Mouse (Mus musculus) Muller cell, postnatal 12 days (primary cell): ENCODE data around the gene Otud7b.
A peak's percentile ranks its signal among the peaks of the same experiment; 100 is the strongest.

Experiments
- DNase-seq: peaks from one replicate; pipeline ENCODE4 v3.0.0-alpha.2; 2015; ENCODE audit errors: inconsistent ontology term

Gene Otud7b

GRCm38 (mm10) chr3:96104261-96105065 lies at the start of gene Otud7b:
TSS of gene Otud7b (plus strand) at chr3:96104527.
- peak; percentile 93 for DNase-seq

- no peak for DNase-seq
Observed at GRCm38 (mm10) chr3:96055294-96055693, 49.0 kb upstream of the Otud7b start.

- no peak for DNase-seq
Observed at GRCm38 (mm10) chr3:96056031-96056430, 48.3 kb upstream of the Otud7b start.

DNA sequence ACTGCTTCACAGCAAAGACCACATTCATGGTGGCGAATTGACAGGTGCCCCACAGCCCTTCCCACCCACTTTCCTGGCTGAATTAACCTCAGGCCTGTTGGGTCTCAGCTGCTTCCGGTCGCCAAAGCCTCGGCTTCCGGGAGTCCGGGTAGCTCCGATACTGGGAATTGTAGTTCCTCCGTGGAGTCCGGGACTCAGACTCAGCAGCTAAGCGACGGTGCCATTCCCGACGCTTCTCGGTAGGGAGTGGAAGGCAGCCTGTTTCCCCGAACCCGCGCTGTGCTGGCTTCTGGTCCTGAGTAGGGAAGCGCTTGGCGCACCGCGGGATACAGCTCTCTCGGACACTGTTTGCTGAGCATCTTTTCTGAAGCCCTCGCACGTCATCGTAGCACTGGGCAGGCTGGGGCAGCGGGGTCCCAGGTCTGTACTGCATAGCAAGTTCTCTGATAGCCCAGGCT lies 46.6 kb upstream of the Otud7b start:
- DNase-seq, result peak; percentile 91

- peak; percentile 80 for DNase-seq
Observed at GRCm38 (mm10) chr3:96058231-96058896, 46.0 kb upstream of the Otud7b start, which contains the start of gene Vps45. TSS of gene Vps45 (minus strand) at chr3:96058466.

- DNase-seq, result no peak
Observed at GRCm38 (mm10) chr3:96060146-96060545, 44.2 kb upstream of the Otud7b start.

- no peak for DNase-seq
Observed at GRCm38 (mm10) chr3:96063299-96063698, 41.0 kb upstream of the Otud7b start.

GRCm38 (mm10) chr3:96064217-96064616 lies 40.1 kb upstream of the Otud7b start:
- DNase-seq, result no peak

DNA sequence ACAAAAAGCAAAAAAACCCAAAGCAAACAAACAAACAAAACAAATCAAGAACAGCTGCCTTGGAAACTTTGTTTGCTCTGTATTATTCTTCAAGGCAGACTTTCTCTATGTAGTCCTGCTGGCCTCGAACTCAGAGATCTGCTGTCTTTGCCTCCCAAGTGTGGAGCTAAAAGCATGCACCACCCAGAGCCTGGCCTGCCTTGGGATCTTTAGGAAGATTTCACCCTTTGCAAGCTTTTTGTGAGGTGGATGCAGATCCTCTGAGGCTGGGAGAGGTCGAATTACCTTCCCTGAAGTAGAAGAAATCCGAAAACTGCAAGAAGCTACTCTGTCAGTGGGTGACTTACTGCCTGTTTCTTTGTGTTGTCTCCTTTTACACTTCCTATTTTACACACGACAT lies 39.2 kb upstream of the Otud7b start:
- no peak for DNase-seq

GRCm38 (mm10) chr3:96065754-96066375 lies 38.5 kb upstream of the Otud7b start:
- DNase-seq, result peak; percentile 84

GRCm38 (mm10) chr3:96066741-96067140 lies 37.6 kb upstream of the Otud7b start:
- DNase-seq, result no peak

DNA sequence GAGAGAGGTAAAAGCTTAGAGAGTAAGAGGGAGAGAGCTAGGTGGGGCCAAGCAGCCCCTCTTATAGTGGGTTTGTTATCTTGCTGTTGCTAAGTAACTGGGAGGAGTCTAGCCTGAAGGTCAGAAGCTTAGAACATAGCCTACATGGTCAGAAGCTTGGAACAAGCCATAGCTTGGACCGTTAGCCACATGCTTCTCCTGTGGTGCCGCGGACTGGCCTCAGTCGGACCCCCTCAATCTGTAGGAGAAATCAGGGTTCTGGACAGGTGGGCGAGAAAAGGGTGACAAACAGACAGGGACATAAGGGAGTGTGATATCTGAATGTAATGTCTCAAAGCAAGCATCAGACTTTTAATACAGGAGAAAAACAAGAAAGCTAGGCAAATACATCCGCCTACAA lies 35.3 kb upstream of the Otud7b start:
- DNase-seq, result no peak

DNA sequence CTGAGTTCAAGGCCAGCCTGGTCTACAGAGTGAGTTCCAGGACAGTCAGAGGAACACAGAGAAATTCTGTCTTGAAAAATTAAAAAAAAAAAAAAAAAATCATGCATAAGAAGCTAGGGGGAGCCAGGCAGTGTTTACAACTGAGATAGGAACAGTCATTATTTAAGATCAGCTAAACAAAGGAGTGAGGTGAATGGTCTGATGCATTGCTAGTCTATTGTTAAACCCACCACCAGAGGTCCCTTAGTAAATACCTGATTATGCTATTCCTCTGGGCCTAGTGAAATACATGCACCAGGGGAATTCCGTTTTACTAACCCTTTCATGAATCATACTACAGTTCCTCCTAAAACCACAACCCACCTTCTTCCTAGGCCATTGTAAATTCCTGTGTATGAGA lies 34.8 kb upstream of the Otud7b start:
- DNase-seq, result peak; percentile 76

DNA sequence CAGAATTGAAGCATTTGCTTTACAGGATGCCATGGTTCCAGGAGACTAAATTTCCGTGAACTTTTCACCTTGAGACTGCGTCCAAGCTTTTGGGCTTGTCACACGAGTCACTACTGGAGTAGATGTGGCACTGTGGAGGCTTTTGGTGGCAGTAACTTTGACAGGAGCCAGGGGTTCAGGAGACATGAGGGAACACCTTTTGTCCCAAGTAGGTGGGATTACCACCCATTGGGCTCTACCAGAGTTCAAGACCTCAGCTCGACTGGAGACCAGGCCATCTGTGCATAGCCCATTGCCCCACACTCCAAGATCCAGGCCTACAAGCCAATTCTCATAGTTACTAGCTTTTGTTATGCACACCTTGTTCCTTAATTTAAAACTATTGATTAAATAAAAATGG lies 34.1 kb upstream of the Otud7b start:
- DNase-seq, result no peak

GRCm38 (mm10) chr3:96072921-96073486 lies 31.3 kb upstream of the Otud7b start:
- DNase-seq, result no peak

DNA sequence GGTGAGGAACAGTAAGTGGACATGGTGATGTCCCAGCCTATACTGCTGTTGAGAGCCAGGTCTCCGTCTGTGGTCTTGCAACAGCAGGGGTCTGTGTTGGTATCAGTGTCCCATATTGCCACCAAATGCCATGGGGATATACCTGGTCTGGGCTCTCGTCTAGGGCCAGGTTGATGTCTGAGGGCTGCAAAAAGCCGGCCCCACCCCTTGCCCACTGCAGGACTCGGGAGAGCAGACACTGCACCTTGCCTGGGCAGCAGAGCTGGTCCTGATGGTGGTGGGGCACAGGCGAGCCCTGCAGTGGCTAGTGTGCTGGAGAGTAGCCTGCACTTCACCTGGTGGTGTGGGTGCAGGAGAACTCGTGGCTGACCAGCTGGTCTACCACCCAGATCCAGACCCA lies 26.3 kb upstream of the Otud7b start:
- no peak for DNase-seq

- no peak for DNase-seq
Observed at GRCm38 (mm10) chr3:96078711-96079110, 25.6 kb upstream of the Otud7b start.

GRCm38 (mm10) chr3:96081006-96081405 lies 23.3 kb upstream of the Otud7b start:
- DNase-seq, result no peak

GRCm38 (mm10) chr3:96081650-96082049 lies 22.7 kb upstream of the Otud7b start:
- DNase-seq, result no peak

DNA sequence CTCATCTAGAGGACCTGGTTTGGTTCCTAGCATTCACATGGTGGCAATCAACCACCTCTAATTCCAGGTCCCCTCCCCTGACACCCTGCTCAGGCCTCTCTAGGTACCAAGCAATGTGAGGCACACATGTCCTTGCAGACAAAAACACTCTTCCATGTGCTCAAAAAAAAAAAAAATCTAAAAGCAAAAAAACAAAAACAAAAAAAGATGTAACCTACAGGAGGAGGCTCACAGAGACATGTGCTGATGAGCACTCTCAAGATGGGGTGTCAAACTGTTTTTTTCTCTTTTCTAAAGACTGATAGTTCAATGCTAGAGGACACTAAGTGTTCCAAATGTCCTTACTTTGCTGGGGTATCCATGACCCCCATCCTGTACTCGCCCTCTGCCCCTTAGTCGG lies 22.2 kb upstream of the Otud7b start:
- no peak for DNase-seq

GRCm38 (mm10) chr3:96082714-96083508 lies 21.4 kb upstream of the Otud7b start:
- no peak for DNase-seq
